Mouse (Mus musculus) stomach, postnatal 0 days (tissue): ENCODE data around the gene Ptbp1. TPM values are rescaled to one million over a fixed set of nuclear protein-coding genes. Genes with fewer than 3 reads are reported as not detected.
A peak's percentile ranks its signal among the peaks of the same experiment; 100 is the strongest.

ENCODE experiments used
- ATAC-seq: fragments of 200-750 bp; cut with Nextera tagmentation; 2 replicates; pipeline ENCODE4 v1.8.0; 2017; ENCODE audit not compliant: low FRiP score, low TSS enrichment
- DNase-seq: peaks from one replicate; pipeline ENCODE4 v3.0.0-alpha.2; 2016; ENCODE audit warnings: low spot score
- H3K27ac ChIP-seq: fragments of 300-500 bp; sonication (generic); replicated peaks from 2 replicates; pipeline ENCODE4 v1.5.1; 2014; ENCODE audit warnings: mild to moderate bottlenecking, control low read depth
- H3K27me3 ChIP-seq: fragments of 300-500 bp; sonication (generic); 2 replicates; pipeline ENCODE4 v1.6.1; 2014; ENCODE audit warnings: low read length; ENCODE audit not compliant: control insufficient read depth, insufficient read depth
- H3K36me3 ChIP-seq: fragments of 300-500 bp; sonication (generic); 2 replicates; pipeline ENCODE4 v1.6.1; 2014; ENCODE audit warnings: low read length, mixed read lengths; ENCODE audit not compliant: control insufficient read depth, insufficient read depth
- H3K4me1 ChIP-seq: fragments of 300-500 bp; sonication (generic); replicated peaks from 2 replicates; pipeline ENCODE4 v1.6.1; 2014; ENCODE audit warnings: antibody characterized with exemption; ENCODE audit not compliant: control insufficient read depth, insufficient read depth
- H3K4me2 ChIP-seq: fragments of 300-500 bp; sonication (generic); replicated peaks from 2 replicates; pipeline ENCODE4 v1.6.1; 2014; ENCODE audit warnings: low read depth, mild to moderate bottlenecking, control low read depth, moderate library complexity
- H3K4me3 ChIP-seq: fragments of 300-500 bp; sonication (generic); 2 replicates; pipeline ENCODE4 v1.5.1; 2014; ENCODE audit warnings: low read depth, low read length, control low read depth
- H3K9ac ChIP-seq: fragments of 300-500 bp; sonication (generic); 2 replicates; pipeline ENCODE4 v1.6.1; 2014; ENCODE audit warnings: mild to moderate bottlenecking, low read length, control low read depth, mixed read lengths
- H3K9me3 ChIP-seq: fragments of 300-500 bp; sonication (generic); 2 replicates; pipeline ENCODE4 v1.6.1; 2016; ENCODE audit warnings: low read length; ENCODE audit not compliant: control insufficient read depth
- CTCF ChIP-seq: IDR thresholded peaks from 2 replicates; pipeline ENCODE4 v1.5.1; 2016; ENCODE audit warnings: antibody characterized with exemption, low read depth, mild to moderate bottlenecking, moderate library complexity
- EP300 ChIP-seq: optimal IDR thresholded peaks from 2 replicates; pipeline ENCODE3; 2016; ENCODE audit warnings: antibody characterized with exemption
- WGBS: fragments of 180-500 bp; shearing (Covaris S2); extraction: QIAGEN DNeasy Blood & Tissue Kit; methylation state at CpG from one replicate; pipeline ENCODE4 v1.1.7; 2014; 5-methylcytosine and 5-hydroxymethylcytosine counted together
- polyA plus RNA-seq: library from polyadenylated mRNA; unstranded; fragments of >200 nt; fragmentation: Nextera tagmentation; extraction: Ambion mirVana; gene quantifications from 2 replicates; pipeline ENCODE4 v1.2.1, GENCODE M21; 2015

Gene Ptbp1
- polyA plus RNA-seq, 1 experiment from 2014 or later = 99.3 TPM

DNA sequence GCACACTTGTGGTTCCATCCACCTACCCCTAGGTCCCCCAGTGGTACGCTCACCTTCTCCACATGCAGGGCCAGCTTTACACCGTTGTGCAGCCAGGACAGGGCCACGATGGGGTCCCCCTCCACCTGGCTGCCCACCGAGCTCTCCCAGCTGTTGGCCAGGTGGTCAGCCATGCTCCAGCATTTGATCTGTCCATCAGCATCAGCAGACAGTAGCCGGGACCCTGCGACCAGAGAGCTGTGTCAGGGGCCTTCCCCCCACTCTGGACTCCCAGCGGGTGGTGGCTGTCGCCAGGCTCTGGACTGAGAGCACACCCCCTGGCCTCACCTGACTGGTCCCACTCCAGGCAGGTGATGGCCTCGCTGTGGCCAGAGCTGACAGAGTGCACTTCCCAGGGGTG, 52.5 kb downstream of the Ptbp1 start:
- Histone ChIP-seq H3K4me2 (no peak overlapping the region), H3K27me3 (no peaks in the 10 kb centered on the region), H3K4me1 (no peaks in the 10 kb centered on the region), H3K36me3 (peaks cover 26% of the 10 kb centered on the region), H3K27ac (no peak overlapping the region), H3K4me3 (no peak overlapping the region), H3K9me3 (no peaks in the 10 kb centered on the region), H3K9ac (no peak overlapping the region)
- no peak for DNase-seq
- 95% methylated on average over 9 of the region's 9 CpGs for WGBS
- TF ChIP-seq CTCF (no peak), EP300 (no peak)
- ATAC-seq = no peak

DNA sequence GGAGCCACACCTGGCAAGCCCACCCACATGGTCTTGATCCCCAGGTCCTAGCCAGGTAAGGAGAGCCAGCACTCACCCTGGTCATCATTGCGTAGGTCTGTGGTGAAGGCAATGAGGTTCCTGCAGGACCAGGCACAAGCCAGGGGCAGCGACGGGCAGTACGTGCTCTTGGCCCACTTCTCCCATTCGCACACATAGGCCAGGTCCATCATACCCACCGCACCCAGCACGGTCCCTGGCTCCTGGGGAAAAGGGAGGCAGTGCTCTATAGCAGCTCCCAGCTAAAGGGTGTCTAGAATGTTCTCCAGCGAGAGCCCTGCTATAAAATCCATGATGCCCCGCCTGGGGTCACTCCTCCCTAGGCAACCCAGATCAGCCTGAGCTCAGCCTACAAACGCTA, 53.2 kb downstream of the Ptbp1 start:
- Histone ChIP-seq H3K27me3 (no peaks in the 10 kb centered on the region), H3K36me3 (peaks cover 29% of the 10 kb centered on the region), H3K4me2 (no peak overlapping the region), H3K9me3 (no peaks in the 10 kb centered on the region), H3K9ac (no peak overlapping the region), H3K4me1 (no peaks in the 10 kb centered on the region), H3K27ac (no peak overlapping the region), H3K4me3 (no peak overlapping the region)
- no peak for DNase-seq
- WGBS = 89% methylated on average over 10 of the region's 10 CpGs
- no peak for TF ChIP-seq EP300
- no peak for TF ChIP-seq CTCF
- ATAC-seq = no peak

DNA sequence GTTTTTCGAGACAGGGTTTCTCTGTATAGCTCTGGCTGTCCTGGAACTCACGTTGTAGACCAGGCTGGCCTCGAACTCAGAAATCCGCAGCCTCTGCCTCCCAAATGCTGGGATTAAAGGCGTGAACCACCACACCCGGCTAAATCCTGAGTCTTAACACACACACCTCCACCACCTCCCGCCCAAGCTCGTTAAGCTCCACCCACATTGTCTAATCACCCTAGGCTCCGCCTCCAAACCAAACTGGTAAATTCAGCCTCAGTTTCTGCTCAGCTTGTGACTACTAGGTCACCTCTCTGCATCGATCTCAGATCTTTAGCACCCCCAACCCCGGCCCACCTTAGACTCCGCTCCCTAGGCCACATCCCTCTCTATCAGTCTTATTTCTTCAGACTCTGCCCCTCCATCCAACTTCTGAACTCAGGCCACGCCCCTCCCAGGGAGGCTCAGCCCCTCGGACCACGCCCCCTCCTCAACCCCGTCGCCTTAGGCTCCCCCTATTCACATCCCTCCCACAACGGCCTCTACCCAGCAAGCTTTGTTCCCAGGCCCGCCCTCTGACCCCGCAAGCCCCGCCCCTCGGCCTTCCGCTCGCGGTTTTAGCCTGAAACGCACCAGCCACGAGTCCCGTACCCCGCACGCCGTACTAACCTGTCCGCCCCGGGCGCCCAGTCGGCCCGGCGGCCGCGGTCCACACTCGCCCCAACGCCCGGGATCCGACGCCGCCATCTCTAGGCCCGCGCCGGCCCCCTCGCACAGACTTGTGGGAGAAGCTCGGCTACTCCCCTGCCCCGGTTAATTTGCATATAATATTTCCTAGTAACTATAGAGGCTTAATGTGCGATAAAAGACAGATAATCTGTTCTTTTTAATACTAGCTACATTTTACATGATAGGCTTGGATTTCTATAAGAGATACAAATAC, 54.2 kb downstream of the Ptbp1 start, which contains the start of gene Med16:
Gene Med16, minus strand, starts transcription at position 757 of the 925 bp plus-strand sequence.
- Histone ChIP-seq H3K9me3 (no peaks in the 10 kb centered on the region), H3K36me3 (peaks cover 29% of the 10 kb centered on the region), H3K4me2 (peak within 1 kb of the TSS; percentile 45), H3K27me3 (no peaks in the 10 kb centered on the region), H3K4me1 (no peaks in the 10 kb centered on the region), H3K4me3 (peak within 1 kb of the TSS; percentile 76), H3K9ac (peak within 1 kb of the TSS; percentile 94), H3K27ac (peak within 1 kb of the TSS; percentile 97)
- TF ChIP-seq EP300 = no peak
- WGBS = under 1% methylated on average over 52 of the region's 52 CpGs
- DNase-seq = peak; percentile 97
- peak; percentile 95 for ATAC-seq

DNA sequence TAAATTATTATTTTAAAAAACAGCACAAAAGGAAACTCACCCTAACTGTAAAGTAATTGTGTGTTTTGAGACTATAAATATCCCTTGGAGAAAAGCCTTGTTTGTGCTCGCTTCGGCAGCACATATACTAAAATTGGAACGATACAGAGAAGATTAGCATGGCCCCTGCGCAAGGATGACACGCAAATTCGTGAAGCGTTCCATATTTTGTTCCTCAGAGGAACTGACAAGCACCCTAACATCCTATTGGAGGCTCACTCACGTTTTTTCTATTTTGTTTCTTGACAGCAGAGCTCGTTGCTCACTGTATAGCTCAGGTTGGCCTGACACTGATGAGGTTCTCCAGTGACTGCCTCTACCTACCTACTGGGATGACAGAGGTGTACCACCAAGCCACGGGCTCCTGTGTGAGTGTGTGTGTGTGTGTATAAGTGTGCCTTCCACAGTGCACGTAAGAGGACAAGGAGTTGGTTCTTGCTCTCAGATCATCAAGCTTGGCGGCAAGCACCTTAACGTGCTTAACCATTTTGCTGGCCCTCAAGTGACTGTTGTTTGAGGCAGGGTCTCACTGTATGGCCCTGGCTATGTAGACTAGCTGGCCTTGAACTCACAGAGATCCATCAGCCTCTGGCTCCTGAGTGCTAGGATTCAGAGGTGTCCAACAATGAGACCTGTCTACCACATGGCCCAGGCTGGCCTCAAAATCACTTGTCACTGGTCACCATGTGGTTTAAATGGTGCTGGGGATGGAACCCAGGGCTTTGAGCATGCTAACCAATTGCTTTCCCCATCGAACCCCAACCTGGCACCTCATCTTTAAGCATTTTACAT, 55.1 kb downstream of the Ptbp1 start:
- TF ChIP-seq CTCF (no peak), EP300 (peak; percentile 56)
- H3K9ac ChIP-seq = peak overlapping the region; percentile 36; the same call in 1 of the 2 replicates
- H3K4me3 ChIP-seq = no peak overlapping the region; the same call in 1 of the 2 replicates
- peak overlapping the region; percentile 78 for H3K27ac ChIP-seq
- no peaks in the 10 kb centered on the region for H3K4me1 ChIP-seq
- no peaks in the 10 kb centered on the region for H3K27me3 ChIP-seq
- ATAC-seq (no peak), DNase-seq (no peak)
- peaks cover 29% of the 10 kb centered on the region for H3K36me3 ChIP-seq
- H3K9me3 ChIP-seq = no peaks in the 10 kb centered on the region
- peak overlapping the region; percentile 31; the same call in 1 of the 2 replicates for H3K4me2 ChIP-seq
- 23% methylated on average over 14 of the region's 14 CpGs for WGBS

DNA sequence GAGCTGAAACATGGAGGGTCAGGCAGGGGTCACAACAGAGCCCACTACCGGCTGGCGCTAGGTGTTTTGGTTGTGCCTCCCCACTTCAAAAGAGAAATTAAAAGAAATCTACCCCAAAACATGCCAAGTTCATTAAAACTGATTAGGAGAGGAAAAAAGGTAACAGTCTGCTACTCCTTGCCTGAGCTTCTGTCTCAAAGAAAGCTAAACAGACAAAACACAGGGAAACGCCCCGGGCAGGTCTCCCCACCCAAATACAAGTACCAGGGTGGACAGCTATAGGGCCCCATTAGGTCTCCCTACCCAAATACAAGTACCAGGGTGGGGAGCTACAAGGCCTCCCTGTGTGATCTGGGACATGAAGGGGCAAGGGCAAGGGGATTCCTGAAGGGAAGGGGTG, 56.3 kb downstream of the Ptbp1 start, which contains the start of gene Gm26602:
Gene Gm26602, plus strand, starts transcription at position 301 of the 400 bp plus-strand sequence.
- H3K4me1 ChIP-seq = no peaks in the 10 kb centered on the region
- no peaks in the 10 kb centered on the region for H3K27me3 ChIP-seq
- H3K27ac ChIP-seq = peak within 1 kb of the TSS; percentile 78; the same call in 1 of the 2 replicates
- 88% methylated on average over 4 of the region's 4 CpGs for WGBS
- no peak for DNase-seq
- no peak for ATAC-seq
- H3K36me3 ChIP-seq = peaks cover 20% of the 10 kb centered on the region
- no peaks in the 10 kb centered on the region for H3K9me3 ChIP-seq
- TF ChIP-seq CTCF (no peak), EP300 (no peak)
- no peak within 1 kb of the TSS for H3K4me3 ChIP-seq
- H3K9ac ChIP-seq = no peak within 1 kb of the TSS
- no peak within 1 kb of the TSS for H3K4me2 ChIP-seq
